Mouse (Mus musculus): ENCODE measurements around the gene Tlx2. TPM values are rescaled to one million over a fixed set of nuclear protein-coding genes. Genes with fewer than 3 reads are reported as not detected.

The Tlx2 gene
- polyA plus RNA-seq, 1 experiment from 2014 or later, result 0.12 TPM

- H3K27me3 ChIP-seq (ENCODE audit: insufficient read depth, low read length), result peaks cover 77% of the 10 kb centered on the region
- ATAC-seq (replicated peaks; ENCODE audit: low FRiP score, low read depth), result no peak
- H3K27ac ChIP-seq, result no peak overlapping the region
- no peak for DNase-seq (ENCODE audit: low spot score)
- no peak overlapping the region for H3K9ac ChIP-seq (ENCODE audit: low read depth, low read length)
- no peak for TF ChIP-seq CTCF (IDR thresholded peaks at IDR 0.05; ENCODE audit: low read depth)
- WGBS, result 38% methylated on average over 6 of the region's 6 CpGs
- no peaks in the 10 kb centered on the region for H3K36me3 ChIP-seq (ENCODE audit: insufficient read depth, low read length)
- peaks cover 9% of the 10 kb centered on the region for H3K4me1 ChIP-seq (replicated peaks; ENCODE audit: insufficient read depth, low read length)
- no peaks in the 10 kb centered on the region for H3K9me3 ChIP-seq (replicated peaks; ENCODE audit: low read length)
- no peak overlapping the region for H3K4me2 ChIP-seq (ENCODE audit: low read length)
- H3K4me3 ChIP-seq (replicated peaks; ENCODE audit: low read depth, low read length), result no peak overlapping the region
Observed at GRCm38 (mm10) chr6:83066441-83066840, 3.7 kb downstream of the Tlx2 start.

- WGBS, result 53% methylated on average over 8 of the region's 8 CpGs
Observed at GRCm38 (mm10) chr6:83065995-83066394, 4.1 kb downstream of the Tlx2 start.

GRCm38 (mm10) chr6:83058725-83059124, 11.4 kb downstream of the Tlx2 start:
- TF ChIP-seq CTCF (IDR thresholded peaks at IDR 0.05; ENCODE audit: low read depth), result no peak

More at GRCm38 (mm10) chr6:83065995-83066394, 4.1 kb downstream of the Tlx2 start:
- ATAC-seq (replicated peaks; ENCODE audit: low FRiP score, low read depth) (no peak), DNase-seq (ENCODE audit: low spot score) (no peak)
- Histone ChIP-seq H3K36me3 (ENCODE audit: insufficient read depth, low read length) (no peaks in the 10 kb centered on the region), H3K4me3 (replicated peaks; ENCODE audit: low read depth, low read length) (no peak overlapping the region), H3K9me3 (replicated peaks; ENCODE audit: low read length) (no peaks in the 10 kb centered on the region), H3K4me2 (ENCODE audit: low read length) (no peak overlapping the region), H3K27me3 (ENCODE audit: insufficient read depth, low read length) (peaks cover 73% of the 10 kb centered on the region), H3K27ac (no peak overlapping the region), H3K4me1 (replicated peaks; ENCODE audit: insufficient read depth, low read length) (peaks cover 9% of the 10 kb centered on the region), H3K9ac (ENCODE audit: low read depth, low read length) (no peak overlapping the region)
- no peak for TF ChIP-seq CTCF (IDR thresholded peaks at IDR 0.05; ENCODE audit: low read depth)

GRCm38 (mm10) chr6:83057790-83058189, 12.3 kb downstream of the Tlx2 start, which contains the start of gene Dqx1:
TSS of gene Dqx1 (plus strand) at chr6:83057844.
- no peak within 1 kb of the TSS for H3K4me3 ChIP-seq (replicated peaks; ENCODE audit: low read depth, low read length)
- DNase-seq (ENCODE audit: low spot score), result peak; percentile 43
- H3K27me3 ChIP-seq (ENCODE audit: insufficient read depth, low read length), result peaks cover 3% of the 10 kb centered on the region; the same call in 1 of the 2 replicates
- peak within 1 kb of the TSS; percentile 35; the same call in 1 of the 2 replicates for H3K9ac ChIP-seq (ENCODE audit: low read depth, low read length)
- peak within 1 kb of the TSS; percentile 72 for H3K27ac ChIP-seq
- peaks cover 10% of the 10 kb centered on the region; the same call in 1 of the 2 replicates for H3K36me3 ChIP-seq (ENCODE audit: insufficient read depth, low read length)
- H3K4me2 ChIP-seq (ENCODE audit: low read length), result peak within 1 kb of the TSS; percentile 35; the same call in 1 of the 2 replicates
- no peak for TF ChIP-seq CTCF (IDR thresholded peaks at IDR 0.05; ENCODE audit: low read depth)
- peak; percentile 34 for ATAC-seq (replicated peaks; ENCODE audit: low FRiP score, low read depth)
- no peaks in the 10 kb centered on the region for H3K9me3 ChIP-seq (replicated peaks; ENCODE audit: low read length)
- 37% methylated on average over 3 of the region's 3 CpGs for WGBS
- H3K4me1 ChIP-seq (replicated peaks; ENCODE audit: insufficient read depth, low read length), result peaks cover 15% of the 10 kb centered on the region

More at GRCm38 (mm10) chr6:83058725-83059124, 11.4 kb downstream of the Tlx2 start:
- Histone ChIP-seq H3K4me1 (replicated peaks; ENCODE audit: insufficient read depth, low read length) (peaks cover 10% of the 10 kb centered on the region; the same call in 1 of the 2 replicates), H3K4me2 (ENCODE audit: low read length) (peak overlapping the region; percentile 35; the same call in 1 of the 2 replicates), H3K9me3 (replicated peaks; ENCODE audit: low read length) (no peaks in the 10 kb centered on the region), H3K9ac (ENCODE audit: low read depth, low read length) (peak overlapping the region; percentile 35; the same call in 1 of the 2 replicates), H3K27ac (peak overlapping the region; percentile 72), H3K36me3 (ENCODE audit: insufficient read depth, low read length) (peaks cover 10% of the 10 kb centered on the region; the same call in 1 of the 2 replicates), H3K4me3 (replicated peaks; ENCODE audit: low read depth, low read length) (no peak overlapping the region), H3K27me3 (ENCODE audit: insufficient read depth, low read length) (peaks cover 11% of the 10 kb centered on the region; the same call in 1 of the 2 replicates)
- ATAC-seq (replicated peaks; ENCODE audit: low FRiP score, low read depth) (no peak), DNase-seq (ENCODE audit: low spot score) (no peak)
- 87% methylated on average over 2 of the region's 2 CpGs for WGBS

GRCm38 (mm10) chr6:83054871-83055431, 15.1 kb downstream of the Tlx2 start, which contains the start of gene Htra2:
TSS of gene Htra2 (minus strand) at chr6:83055273.
- peak; percentile 18 for ATAC-seq (replicated peaks; ENCODE audit: low FRiP score, low read depth)
- Histone ChIP-seq H3K4me2 (ENCODE audit: low read length) (peak within 1 kb of the TSS; percentile 88), H3K27ac (peak within 1 kb of the TSS; percentile 93), H3K9me3 (replicated peaks; ENCODE audit: low read length) (no peaks in the 10 kb centered on the region), H3K27me3 (ENCODE audit: insufficient read depth, low read length) (no peaks in the 10 kb centered on the region), H3K4me3 (replicated peaks; ENCODE audit: low read depth, low read length) (peak within 1 kb of the TSS; percentile 85), H3K9ac (ENCODE audit: low read depth, low read length) (peak within 1 kb of the TSS; percentile 93), H3K36me3 (ENCODE audit: insufficient read depth, low read length) (peaks cover 10% of the 10 kb centered on the region; the same call in 1 of the 2 replicates), H3K4me1 (replicated peaks; ENCODE audit: insufficient read depth, low read length) (peaks cover 20% of the 10 kb centered on the region)
- TF ChIP-seq CTCF (IDR thresholded peaks at IDR 0.05; ENCODE audit: low read depth), result peak; percentile 56
- 0% methylated on average over 47 of the region's 50 CpGs for WGBS
- DNase-seq (ENCODE audit: low spot score), result peak; percentile 45

- H3K4me3 ChIP-seq (replicated peaks; ENCODE audit: low read depth, low read length), result peak within 1 kb of the TSS; percentile 85
- peak; percentile 98 for DNase-seq (ENCODE audit: low spot score)
- peak; percentile 93 for ATAC-seq (replicated peaks; ENCODE audit: low FRiP score, low read depth)
- no peaks in the 10 kb centered on the region for H3K9me3 ChIP-seq (replicated peaks; ENCODE audit: low read length)
- no peak for TF ChIP-seq CTCF (IDR thresholded peaks at IDR 0.05; ENCODE audit: low read depth)
- peak within 1 kb of the TSS; percentile 88 for H3K4me2 ChIP-seq (ENCODE audit: low read length)
- peaks cover 10% of the 10 kb centered on the region; the same call in 1 of the 2 replicates for H3K36me3 ChIP-seq (ENCODE audit: insufficient read depth, low read length)
- H3K9ac ChIP-seq (ENCODE audit: low read depth, low read length), result peak within 1 kb of the TSS; percentile 93
- H3K27me3 ChIP-seq (ENCODE audit: insufficient read depth, low read length), result no peaks in the 10 kb centered on the region
- under 1% methylated on average over 62 of the region's 64 CpGs for WGBS
- H3K4me1 ChIP-seq (replicated peaks; ENCODE audit: insufficient read depth, low read length), result peaks cover 20% of the 10 kb centered on the region
- peak within 1 kb of the TSS; percentile 93 for H3K27ac ChIP-seq
Observed at GRCm38 (mm10) chr6:83054074-83054851, 15.8 kb downstream of the Tlx2 start, which contains the start of gene Aup1. TSS of gene Aup1 (plus strand) at chr6:83054521.

Measured in kidney, postnatal 0 days (tissue).